Mouse (Mus musculus) lung, postnatal 36 days (tissue): ENCODE results near the gene Sufu.
A peak's percentile ranks its signal among the peaks of the same experiment; 100 is the strongest.

Experiments
- DNase-seq: peaks from one replicate; pipeline ENCODE4 v3.0.0; 2022; ENCODE audit warnings: mixed read lengths

The Sufu gene

GRCm38 (mm10) chr19:46434591-46434990 is 37.9 kb downstream of the Sufu start:
- no peak for DNase-seq

DNA sequence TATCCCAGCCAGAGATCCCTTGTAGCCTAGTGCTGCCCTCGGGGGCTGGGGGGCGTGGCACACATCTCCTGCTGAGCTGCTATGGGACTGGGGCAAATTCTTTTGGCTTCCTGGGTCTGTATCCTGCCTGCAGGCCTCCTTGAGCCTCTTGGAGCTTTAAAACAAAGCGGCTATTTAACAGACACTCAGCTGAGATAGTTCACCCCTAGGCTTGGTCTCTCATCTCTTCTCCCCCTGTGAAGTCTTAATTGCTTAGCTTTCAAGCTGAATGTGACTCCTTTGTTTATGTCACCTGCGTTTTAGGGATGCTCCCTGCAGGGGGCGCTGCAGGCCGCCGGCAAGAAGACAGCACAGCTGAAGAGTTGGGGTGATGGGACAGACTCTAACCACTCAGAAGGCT is 38.8 kb downstream of the Sufu start:
- no peak for DNase-seq

- no peak for DNase-seq
Observed at GRCm38 (mm10) chr19:46443509-46443908, 46.8 kb downstream of the Sufu start.

DNA sequence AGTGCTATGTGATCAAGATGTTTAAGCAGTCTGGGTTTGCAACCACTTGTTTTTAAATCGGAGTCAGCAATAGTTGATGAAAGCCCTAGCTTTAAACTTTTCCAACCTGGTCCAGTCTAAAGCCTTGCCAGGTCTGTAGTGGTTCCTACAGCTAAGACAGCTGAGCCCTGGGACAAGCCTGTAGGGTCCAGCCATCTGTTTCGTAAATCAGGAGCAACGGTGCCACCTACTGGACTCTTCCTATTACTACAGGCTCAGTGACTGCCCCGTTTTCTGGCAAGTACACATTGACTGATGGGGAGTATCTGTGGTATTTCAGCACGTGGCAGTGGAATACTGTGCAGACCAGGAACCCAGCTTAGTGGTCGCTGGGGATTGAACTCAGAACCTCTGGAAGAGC is 47.5 kb downstream of the Sufu start:
- DNase-seq, result peak; percentile 91

- DNase-seq, result peak; percentile 42
Observed at GRCm38 (mm10) chr19:46445641-46446040, 48.9 kb downstream of the Sufu start.

DNA sequence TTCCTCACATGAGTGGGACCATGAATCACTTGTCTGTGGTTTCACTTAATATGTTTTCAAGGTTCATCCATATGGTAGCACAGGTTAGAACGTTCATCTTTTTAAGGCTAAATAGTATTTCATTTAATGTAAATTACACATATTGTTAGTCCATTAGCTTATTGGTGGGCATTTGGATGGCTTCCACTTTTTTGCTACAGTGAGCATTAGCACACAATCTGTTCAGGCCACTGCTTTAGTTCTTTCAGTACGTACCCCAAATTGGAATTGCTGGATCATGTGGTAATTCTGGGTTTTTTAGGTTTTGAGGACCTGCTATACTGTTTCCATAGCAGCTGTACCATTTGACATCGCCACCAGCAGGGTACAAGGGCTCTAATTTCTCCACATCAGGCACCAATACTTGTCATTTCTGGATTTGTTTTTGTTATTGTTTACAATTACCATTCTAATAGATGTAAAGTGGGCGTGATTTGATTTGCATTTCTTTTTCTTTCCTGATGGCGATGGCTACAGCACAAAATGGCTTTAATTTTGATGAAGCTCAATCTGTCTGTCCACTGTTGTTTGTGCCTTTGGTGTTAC is 49.8 kb downstream of the Sufu start:
- DNase-seq, result no peak

GRCm38 (mm10) chr19:46447110-46447509 is 50.4 kb downstream of the Sufu start:
- no peak for DNase-seq

- DNase-seq, result no peak
Observed at GRCm38 (mm10) chr19:46447911-46448310, 51.2 kb downstream of the Sufu start.

GRCm38 (mm10) chr19:46449261-46450005 is 52.7 kb downstream of the Sufu start:
- no peak for DNase-seq

DNA sequence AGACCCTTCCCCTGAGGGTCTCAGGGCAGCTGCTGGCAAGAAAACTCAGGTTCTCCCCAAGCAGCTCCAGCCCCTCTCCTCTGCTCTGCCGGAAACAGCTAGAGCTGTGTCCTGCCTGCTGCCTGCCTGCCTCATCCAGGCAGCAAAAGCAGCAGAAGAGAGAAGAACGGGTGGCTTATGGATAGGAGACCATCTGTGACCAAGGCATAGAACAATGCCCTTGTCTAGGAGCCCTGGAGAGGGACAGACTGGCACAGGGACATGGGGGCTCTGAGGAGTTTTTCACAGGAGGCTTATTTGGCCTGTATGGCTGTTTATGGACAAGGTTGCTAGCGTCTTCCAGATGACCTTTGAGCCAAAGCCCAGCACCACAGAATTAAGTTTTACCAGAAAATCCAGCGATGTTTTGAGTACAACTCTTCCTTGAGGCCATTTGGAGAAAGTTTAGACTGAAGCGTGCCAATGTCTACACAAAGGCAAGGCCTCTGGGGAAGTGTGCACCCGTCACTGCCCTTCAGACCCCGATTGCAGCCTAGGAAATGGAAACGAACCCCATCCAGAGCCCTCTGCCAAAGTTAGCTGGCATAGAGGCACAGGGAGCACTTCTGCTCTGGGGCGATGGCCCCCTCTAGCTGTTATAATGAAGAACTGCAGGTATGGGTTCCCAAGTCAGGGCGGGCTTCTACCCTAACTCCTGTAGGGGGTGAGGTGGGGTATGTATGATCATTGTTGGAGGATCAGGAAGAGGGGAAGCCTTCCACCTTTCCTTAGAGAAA is 55.5 kb downstream of the Sufu start:
- DNase-seq, result peak; percentile 74

- DNase-seq, result no peak
Observed at GRCm38 (mm10) chr19:46452916-46453315, 56.2 kb downstream of the Sufu start.

GRCm38 (mm10) chr19:46454126-46454880 is 57.6 kb downstream of the Sufu start:
- DNase-seq, result peak; percentile 57

- DNase-seq, result peak; percentile 87
Observed at GRCm38 (mm10) chr19:46455032-46455431, 58.3 kb downstream of the Sufu start.

DNA sequence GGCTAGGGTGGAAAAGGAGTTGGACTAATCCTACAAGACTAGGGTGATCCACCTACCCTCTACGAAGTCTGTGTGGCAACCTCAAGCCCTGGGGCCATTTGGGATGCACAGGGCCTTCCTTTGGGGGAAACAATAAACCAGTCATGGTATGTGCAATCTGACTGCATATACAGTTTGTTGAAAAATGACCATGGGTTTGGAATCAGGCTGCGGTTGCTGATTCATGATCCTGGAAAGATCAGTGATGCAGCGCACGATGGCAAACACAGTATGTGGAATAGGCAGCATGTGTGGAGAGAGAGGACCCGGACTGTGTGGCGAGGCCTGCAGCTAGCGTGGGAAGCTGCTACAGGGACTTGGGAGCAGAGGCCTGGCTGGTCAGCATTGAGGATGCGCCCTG is 58.9 kb downstream of the Sufu start:
- no peak for DNase-seq

GRCm38 (mm10) chr19:46456018-46456735 is 59.5 kb downstream of the Sufu start:
- peak; percentile 81 for DNase-seq

GRCm38 (mm10) chr19:46457798-46458197 is 61.1 kb downstream of the Sufu start:
- peak; percentile 67 for DNase-seq

DNA sequence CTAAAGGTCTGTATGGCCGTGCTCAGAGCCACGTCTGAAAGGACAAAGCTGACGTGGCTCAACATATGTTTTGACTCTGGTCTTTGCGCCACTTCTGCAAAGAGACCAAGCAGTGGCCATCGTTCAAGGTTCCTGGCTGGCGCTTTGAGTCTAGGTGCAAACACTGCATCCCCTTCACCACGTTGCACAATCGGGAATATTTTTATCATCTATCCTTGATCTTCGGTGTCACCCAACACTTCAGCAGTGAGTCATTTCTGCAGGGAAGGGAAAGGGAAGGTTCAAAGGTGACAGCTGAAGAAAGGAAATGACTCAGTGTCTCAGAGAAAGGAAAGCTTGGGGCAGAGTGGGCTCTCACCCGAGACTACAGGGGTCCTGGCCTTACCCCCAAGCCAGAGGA is 62.6 kb downstream of the Sufu start:
- DNase-seq, result peak; percentile 23

DNA sequence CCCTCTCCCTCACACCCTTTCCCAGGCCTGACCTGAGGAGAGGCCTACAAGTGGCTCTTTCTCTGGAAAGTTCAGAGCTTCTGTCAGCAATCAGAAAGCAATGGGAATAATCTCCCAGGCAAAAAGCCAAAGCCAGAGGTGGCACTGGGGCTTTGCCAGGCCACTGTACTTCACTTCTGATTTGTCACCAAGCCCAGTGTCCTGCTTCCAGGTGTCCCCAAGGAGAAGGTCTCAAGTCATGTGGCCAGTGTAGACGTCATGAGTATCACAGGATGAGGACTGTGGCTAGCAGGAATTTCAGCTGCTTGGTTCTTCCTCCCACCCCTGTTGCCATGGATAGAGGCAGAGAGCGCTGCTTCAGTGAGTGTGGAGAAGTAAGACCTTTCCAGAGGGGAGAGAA is 63.2 kb downstream of the Sufu start:
- DNase-seq, result peak; percentile 86

GRCm38 (mm10) chr19:46462574-46462973 is 65.9 kb downstream of the Sufu start:
- no peak for DNase-seq

- DNase-seq, result no peak
Observed at GRCm38 (mm10) chr19:46463446-46463845, 66.8 kb downstream of the Sufu start.

DNA sequence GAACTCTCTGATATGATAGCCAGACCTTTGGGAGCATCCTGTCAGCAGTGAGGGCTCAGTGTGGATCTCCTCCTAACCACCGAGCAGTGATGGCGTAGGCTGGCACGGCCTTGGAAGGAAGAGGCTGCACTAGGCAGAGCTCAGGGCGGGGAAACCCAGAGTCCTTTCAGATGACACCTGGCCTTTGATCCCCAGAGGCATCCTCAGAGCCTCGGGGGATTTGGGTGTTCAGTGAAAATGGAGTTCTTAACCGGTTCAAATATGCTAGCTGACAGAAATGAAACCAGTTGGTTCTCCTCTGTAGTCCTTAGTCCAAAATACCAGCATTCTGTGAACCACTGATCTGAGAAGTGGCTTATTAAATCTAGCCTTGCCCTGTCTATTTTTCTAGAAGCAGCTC is 69.5 kb downstream of the Sufu start:
- no peak for DNase-seq

DNA sequence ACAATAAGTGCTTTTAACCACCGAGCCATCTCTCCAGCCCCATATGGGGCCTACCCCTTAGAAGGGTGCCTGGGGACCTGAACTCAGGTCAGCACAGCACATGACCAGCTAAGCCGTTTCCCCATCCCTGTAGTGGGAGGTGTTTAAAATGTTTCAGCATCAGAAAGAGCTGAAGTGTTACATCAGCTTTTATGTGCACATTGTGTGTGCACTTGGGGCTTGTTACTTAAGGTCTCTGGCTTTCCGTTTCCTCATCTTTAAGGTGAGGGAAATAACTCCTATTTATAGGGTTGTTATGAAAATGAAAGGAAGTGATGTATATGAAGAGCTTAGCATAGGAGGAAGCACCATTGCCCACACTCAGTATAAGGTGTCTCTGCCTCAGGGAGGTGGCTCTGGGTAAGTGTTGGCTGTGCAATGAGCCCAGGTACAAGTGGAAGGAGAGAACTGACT is 70.4 kb downstream of the Sufu start:
- no peak for DNase-seq
